Mouse (Mus musculus): ENCODE measurements around the gene Zfp968. TPM values are rescaled to one million over a fixed set of nuclear protein-coding genes. Genes with fewer than 3 reads are reported as not detected.
"Not testable (repeated sequence)": the region's sequence is repeated elsewhere in the genome, so short reads cannot be mapped to it uniquely, and the experiment has no call there.

Zfp968 gene
- 10 to 100 TPM in 21 of 26 experiments, 1 to 10 TPM in 5; 4.6 to 47.3 (median 21.7) TPM for total RNA-seq (2018; cell fraction: chromatin; rRNA removed)
- total RNA-seq (2018; cell fraction: cytosol; rRNA removed) = 1 to 10 TPM in 25 of 26 experiments, under 1 TPM in 1; 0.89 to 5.0 (median 2.6) TPM
- 10 to 100 TPM in 21 of 26 experiments, 1 to 10 TPM in 5; 5.2 to 47.5 (median 18.0) TPM for total RNA-seq (2018; cell fraction: nucleus; rRNA removed)
- 2.3 to 3.4 TPM (median 3.2 TPM) in 3 replicates for polyA plus RNA-seq (2018)

DNA sequence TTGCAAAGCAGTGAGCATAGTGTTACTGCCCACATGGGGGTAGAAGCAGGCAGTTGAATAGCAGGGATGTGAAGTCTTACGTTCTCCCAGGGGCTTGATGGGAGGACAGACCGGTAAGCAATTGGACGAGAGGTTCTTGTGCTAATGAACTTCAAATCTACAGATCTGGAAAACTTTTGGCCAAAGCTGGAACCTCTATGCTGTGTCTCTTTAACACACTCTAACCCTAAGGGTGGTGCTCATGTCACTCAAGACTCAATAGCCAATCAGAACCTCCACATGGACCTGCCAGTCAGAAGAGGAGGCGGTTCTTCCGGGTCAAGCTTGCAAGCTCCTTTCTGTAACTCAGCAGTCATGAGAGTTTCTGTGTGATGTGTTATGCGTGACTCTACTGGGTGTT, at the start of gene Zfp968:
Gene Zfp968, plus strand, starts transcription at position 301 of the 400 bp plus-strand sequence.
- H3K27ac ChIP-seq; H3K4me3 ChIP-seq (ENCODE audit: inconsistent target); H3K79me2 ChIP-seq (ENCODE audit: inconsistent target); H3K36me3 ChIP-seq (ENCODE audit: inconsistent target): not testable (repeated sequence)
- WGBS (ENCODE audit: missing documents) = no CpG with 5 or more reads among the region's 6 CpGs

DNA sequence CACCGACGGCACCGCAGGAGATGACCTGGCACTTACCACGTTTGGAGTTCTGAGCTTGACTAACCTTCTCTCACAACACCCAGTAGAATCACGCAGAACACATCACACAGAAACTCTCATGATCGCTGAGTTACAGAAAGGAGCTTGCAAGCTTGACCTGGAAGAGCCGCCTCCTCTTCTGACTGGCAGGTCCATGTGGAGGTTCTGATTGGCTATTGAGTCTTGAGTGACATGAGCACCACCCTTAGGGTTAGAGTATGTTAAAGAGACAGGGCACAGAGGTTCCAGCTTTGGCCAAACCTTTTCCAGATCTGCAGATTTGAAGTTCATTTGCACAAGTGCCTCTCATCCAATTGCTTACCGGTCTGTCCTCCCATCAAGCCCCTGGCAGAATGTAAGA, 34.1 kb upstream of the Zfp968 start, which contains the start of gene Gm4631:
Gene Gm4631, minus strand, starts transcription at position 101 of the 400 bp plus-strand sequence.
- H3K79me2 ChIP-seq (ENCODE audit: inconsistent target); H3K36me3 ChIP-seq (ENCODE audit: inconsistent target); H3K4me3 ChIP-seq (ENCODE audit: inconsistent target); H3K27ac ChIP-seq: not testable (repeated sequence)
- WGBS (ENCODE audit: missing documents) = no CpG with 5 or more reads among the region's 8 CpGs

Other genes starting within 250 kb of the Zfp968 start
- gene Gm14399, start 230.4 kb upstream of the Zfp968 start, polyA plus RNA-seq (2018) = 3.3 to 6.0 TPM (median 3.8 TPM) in 3 replicates
- gene Gm14443, start 196.6 kb upstream of the Zfp968 start, polyA plus RNA-seq (2018) = 0.09 to 0.25 TPM (median 0.23 TPM) in 3 replicates
- gene Gm14391, start 165.5 kb upstream of the Zfp968 start, polyA plus RNA-seq (2018) = 5.2 to 6.2 TPM (median 5.9 TPM) in 3 replicates
- gene Gm14440, start 97.3 kb upstream of the Zfp968 start, polyA plus RNA-seq (2018) = 0.61 to 3.2 TPM in 2 of 3 replicates, not detected in the other
- gene Gm4631, start 34.2 kb upstream of the Zfp968 start, polyA plus RNA-seq (2018) = 8.3 to 14.7 TPM (median 10.3 TPM) in 3 replicates
- 6.4 to 14.8 TPM (median 12.3 TPM) in 3 replicates for gene Gm4724, start 63.4 kb downstream of the Zfp968 start, polyA plus RNA-seq (2018)
- 2.6 to 6.7 TPM (median 5.0 TPM) in 3 replicates for gene Zfp965, start 97.5 kb downstream of the Zfp968 start, polyA plus RNA-seq (2018)

All from macrophage (primary cell).